Mouse (Mus musculus) hematopoietic stem cell, adult 5-6 weeks (primary cell): ENCODE data around the gene Dhrs13. TPM values are rescaled to one million over a fixed set of nuclear protein-coding genes. Genes with fewer than 3 reads are reported as not detected.

Experiments used
- ATAC-seq, 2 experiments: fragments of 125-278 bp in 1 of 2; replicated peaks in 1 of 2; 2 replicates each; pipeline ENCODE4 v1.8.0; 2016 to 2017; ENCODE audit warnings: inconsistent platforms in 2 of 2, mild to moderate bottlenecking in 2 of 2, moderate number of reproducible peaks in 2 of 2, low read depth in 1 of 2, moderate TSS enrichment in 1 of 2; ENCODE audit not compliant: low FRiP score in 2 of 2, poor library complexity in 2 of 2, severe bottlenecking in 2 of 2, insufficient read depth in 1 of 2, low TSS enrichment in 1 of 2
- total RNA-seq: library from RNA; stranded (forward); fragments of 172-1452, 232-1000 nt; gene quantifications from 2 replicates; pipeline ENCODE4 v1.2.3, GENCODE M21; 2017

Dhrs13 gene
- total RNA-seq, 1 experiment from 2014 or later: 7.1 TPM

DNA sequence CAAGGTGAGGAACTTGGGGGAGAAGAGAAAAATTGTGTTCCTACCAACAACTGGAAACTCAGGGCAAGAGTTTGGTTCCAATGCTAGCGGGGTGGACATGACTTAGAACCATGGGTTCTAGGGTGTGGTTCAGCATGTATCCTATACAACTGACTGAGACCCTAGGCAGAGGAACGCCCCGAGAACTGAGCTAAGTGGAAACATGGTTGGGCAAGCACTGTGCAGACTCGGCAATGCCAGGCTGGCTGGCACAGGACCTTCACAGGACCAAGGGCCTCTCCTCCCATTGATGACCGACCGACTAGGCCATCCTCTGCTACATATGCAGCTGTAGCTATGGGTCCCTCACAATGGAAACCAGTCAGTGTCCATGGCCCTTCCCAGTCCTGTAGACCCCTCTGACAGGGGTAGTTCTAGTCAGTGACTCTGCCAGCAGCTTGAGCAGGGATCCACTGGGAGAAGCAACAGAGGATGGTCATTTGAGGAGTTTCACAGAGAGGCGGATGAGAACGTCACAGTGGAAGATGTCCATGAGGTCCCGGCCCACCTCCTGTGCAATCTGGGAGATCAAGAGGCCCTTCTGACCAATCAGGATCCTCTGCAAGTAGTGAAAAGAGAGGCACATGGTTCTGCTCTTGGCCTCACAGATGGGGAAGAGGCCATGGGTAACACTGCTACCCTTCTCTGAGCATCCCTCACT is 41.6 kb downstream of the Dhrs13 start:
- ATAC-seq: no peak; a peak in 1 of 4 replicates

DNA sequence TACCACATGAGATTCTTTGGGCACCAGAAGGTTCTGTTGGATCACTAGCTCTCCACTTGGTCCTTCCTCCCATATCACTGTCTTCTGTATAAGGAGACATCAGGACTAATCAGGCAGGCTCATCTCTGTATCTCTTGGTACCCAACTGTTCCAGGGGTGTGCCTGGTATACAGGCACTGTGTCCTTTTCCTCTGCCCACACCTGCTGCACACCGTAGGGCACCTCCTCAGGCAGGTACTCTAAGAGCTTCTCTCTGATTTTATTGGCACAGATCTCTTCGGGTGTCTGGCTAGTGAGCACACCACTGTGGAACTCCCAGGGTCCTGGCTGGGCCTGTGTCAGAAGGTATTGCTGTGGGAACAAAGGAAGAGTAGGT is 42.2 kb downstream of the Dhrs13 start:
- no peak for ATAC-seq

DNA sequence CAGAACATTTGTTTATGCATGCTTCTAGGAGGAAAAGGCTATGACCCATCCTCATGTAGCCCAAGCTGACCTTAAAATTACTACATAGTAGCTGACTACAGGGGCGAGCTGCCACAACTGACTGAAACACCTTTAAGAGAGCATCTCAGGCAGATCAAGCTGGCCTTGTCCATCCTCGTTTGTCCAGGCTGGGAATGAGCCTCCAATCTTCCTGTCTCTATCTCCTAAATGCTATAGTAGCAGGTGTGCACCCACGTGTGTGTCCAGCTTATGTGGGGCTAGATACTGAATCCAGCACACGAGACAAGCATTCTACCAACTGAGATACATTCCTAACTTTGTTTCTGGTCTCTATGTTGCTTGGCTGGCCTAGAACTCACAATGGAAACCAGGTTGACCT is 42.6 kb downstream of the Dhrs13 start:
- ATAC-seq: no peak

DNA sequence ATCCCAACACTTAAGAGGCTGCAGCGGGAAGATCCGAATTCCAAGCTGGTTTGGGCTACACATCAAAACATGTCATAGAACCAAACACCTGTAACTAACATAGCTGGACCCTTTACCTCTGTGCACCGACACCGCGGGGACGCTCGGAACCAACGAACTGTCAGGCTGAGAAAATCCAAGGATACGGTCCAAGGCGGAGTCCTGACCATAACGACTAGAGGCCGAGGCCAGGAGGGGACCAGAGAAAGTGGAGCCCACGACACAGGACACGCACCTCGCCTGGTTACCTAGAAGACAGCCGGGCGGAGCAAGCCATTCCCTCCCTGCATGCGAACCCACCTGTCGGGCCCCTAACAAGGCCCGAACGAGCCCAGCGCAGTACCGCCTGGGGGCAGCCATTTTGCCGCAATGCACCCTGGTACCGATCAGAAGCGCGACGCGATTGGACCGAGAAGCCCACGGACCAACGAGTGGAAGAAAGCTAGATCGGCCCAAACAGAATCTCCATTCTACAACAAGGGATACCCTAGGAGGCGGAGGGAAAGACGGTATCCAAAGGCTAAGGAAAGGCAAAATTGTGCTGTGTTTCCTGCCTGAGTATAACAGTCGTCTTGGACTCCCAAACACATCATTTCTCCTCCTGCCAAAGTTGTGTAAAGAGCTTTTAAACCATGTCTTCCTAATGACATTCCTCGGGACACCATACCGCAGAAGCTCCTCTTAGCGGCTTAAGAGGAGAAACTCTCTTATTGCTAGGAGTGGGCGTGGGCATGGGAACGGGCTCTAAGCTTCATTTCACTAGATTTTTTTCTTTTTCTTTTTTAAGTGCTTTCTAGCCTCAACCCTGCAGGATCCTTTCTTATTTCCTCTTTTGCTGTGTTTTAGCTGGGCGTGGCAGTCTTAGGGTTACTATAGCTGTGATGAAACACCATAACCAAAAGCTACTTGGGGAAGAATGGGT is 48.2 kb downstream of the Dhrs13 start, which contains the start of gene Eral1:
Gene Eral1 (minus strand): TSS at position 423 of the 961 bp plus-strand sequence.
- peak; percentile 96 to 97 for ATAC-seq

DNA sequence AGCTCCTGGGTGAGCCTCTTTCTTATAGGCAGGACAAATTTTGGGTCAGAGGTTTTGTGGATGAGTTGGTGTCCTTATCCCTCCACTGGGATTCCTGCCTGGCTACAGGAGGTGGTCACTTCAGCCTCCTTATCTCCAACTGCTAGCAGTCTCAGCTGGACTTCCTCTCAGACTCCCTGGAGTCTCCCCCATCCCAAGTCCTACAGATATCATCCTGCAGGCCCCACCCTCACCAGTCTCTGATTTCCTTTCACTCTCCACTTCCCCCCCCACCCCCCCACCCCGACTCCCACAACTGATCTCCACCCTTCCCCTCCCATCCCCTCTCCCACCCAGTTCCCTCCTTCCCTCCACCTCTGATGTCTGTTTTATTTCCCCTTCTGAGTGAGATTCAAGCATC is 51.5 kb downstream of the Dhrs13 start:
- no peak for ATAC-seq

DNA sequence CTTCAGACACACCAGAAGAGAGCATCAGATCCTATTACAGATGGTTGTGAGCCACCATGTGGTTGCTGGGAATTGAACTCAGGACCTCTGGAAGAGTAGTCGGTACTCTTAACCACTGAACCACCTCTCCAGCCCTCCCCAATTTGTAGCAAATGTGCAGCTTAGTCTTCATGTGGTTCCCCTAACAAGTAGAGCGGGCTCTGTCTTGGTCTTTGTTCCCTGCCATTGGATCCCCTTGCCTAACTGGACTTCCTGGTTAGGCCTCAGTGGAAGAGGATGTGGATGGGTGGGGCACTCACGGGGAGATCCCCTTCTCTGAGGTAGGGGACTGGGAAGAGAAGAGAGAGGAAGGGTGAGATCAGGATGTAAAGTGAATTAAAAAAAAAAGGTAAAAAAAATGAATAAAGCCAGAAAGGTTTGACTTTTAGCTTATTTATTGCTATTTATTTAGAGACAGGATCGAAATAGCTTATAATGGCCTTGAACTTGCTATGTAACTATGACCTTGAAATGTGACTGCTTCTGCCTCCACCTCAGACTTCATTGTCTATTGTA is 54.9 kb downstream of the Dhrs13 start:
- ATAC-seq: no peak

Other genes with a start within 250 kb of the Dhrs13 start
- not detected in 2 replicates for gene Gm10277, start 244.5 kb upstream of the Dhrs13 start, total RNA-seq
- gene Pipox, start 138.2 kb upstream of the Dhrs13 start, total RNA-seq: 0.38 TPM in 1 of 2 replicates, not detected in the other
- gene Sez6, start 101.5 kb upstream of the Dhrs13 start, total RNA-seq: not detected in 2 replicates
- 24.6 and 42.8 TPM in 2 replicates for gene Phf12, start 49.5 kb upstream of the Dhrs13 start, total RNA-seq
- 40.9 and 46.3 TPM in 2 replicates for gene Flot2, start 5.7 kb downstream of the Dhrs13 start, total RNA-seq
- 28.3 and 28.5 TPM in 2 replicates for gene Eral1, start 48.1 kb downstream of the Dhrs13 start, total RNA-seq
- gene Fam222b, start 62.4 kb downstream of the Dhrs13 start, total RNA-seq: 3.2 and 5.6 TPM in 2 replicates
- 13.5 and 16.3 TPM in 2 replicates for gene Traf4, start 133.3 kb downstream of the Dhrs13 start, total RNA-seq
- 4.6 and 4.8 TPM in 2 replicates for gene Nek8, start 144.4 kb downstream of the Dhrs13 start, total RNA-seq
- 4.7 and 5.2 TPM in 2 replicates for gene Tlcd1, start 144.4 kb downstream of the Dhrs13 start, total RNA-seq
- 3,301 and 3,769 TPM in 2 replicates for gene Rpl23a, start 151.3 kb downstream of the Dhrs13 start, total RNA-seq
- 1.1 and 3.2 TPM in 2 replicates for gene Rab34, start 156.2 kb downstream of the Dhrs13 start, total RNA-seq
- 0.44 and 1.5 TPM in 2 replicates for gene Proca1, start 161.1 kb downstream of the Dhrs13 start, total RNA-seq
- 38.1 and 54.2 TPM in 2 replicates for gene Sdf2, start 213.5 kb downstream of the Dhrs13 start, total RNA-seq
- 45.6 and 51.3 TPM in 2 replicates for gene Supt6, start 213.7 kb downstream of the Dhrs13 start, total RNA-seq
- gene 2610507B11Rik, start 229.5 kb downstream of the Dhrs13 start, total RNA-seq: 83.7 and 92.7 TPM in 2 replicates